Mouse (Mus musculus): ENCODE results near the gene Ube2j1. TPM values are rescaled to one million over a fixed set of nuclear protein-coding genes. Genes with fewer than 3 reads are reported as not detected.
A peak's percentile ranks its signal among the peaks of the same experiment; 100 is the strongest.

Gene Ube2j1
- polyA plus RNA-seq, 1 experiment from 2014 or later = 30.6 TPM

GRCm38 (mm10) chr4:33024420-33024819, 6.8 kb upstream of the Ube2j1 start:
- peaks cover 6% of the 10 kb centered on the region for H3K4me1 ChIP-seq (replicated peaks)
- no peak for ATAC-seq (ENCODE audit: insufficient number of reproducible peaks, low FRiP score)
- peaks cover 18% of the 10 kb centered on the region for H3K36me3 ChIP-seq
- H3K27ac ChIP-seq (ENCODE audit: poor library complexity, severe bottlenecking) = no peak overlapping the region
- no peaks in the 10 kb centered on the region for H3K9me3 ChIP-seq (replicated peaks)
- H3K9ac ChIP-seq = no peak overlapping the region
- H3K4me3 ChIP-seq = no peak overlapping the region
- 30% methylated on average over 8 of the region's 8 CpGs for WGBS
- no peaks in the 10 kb centered on the region for H3K27me3 ChIP-seq (replicated peaks)
- no peak overlapping the region for H3K4me2 ChIP-seq

DNA sequence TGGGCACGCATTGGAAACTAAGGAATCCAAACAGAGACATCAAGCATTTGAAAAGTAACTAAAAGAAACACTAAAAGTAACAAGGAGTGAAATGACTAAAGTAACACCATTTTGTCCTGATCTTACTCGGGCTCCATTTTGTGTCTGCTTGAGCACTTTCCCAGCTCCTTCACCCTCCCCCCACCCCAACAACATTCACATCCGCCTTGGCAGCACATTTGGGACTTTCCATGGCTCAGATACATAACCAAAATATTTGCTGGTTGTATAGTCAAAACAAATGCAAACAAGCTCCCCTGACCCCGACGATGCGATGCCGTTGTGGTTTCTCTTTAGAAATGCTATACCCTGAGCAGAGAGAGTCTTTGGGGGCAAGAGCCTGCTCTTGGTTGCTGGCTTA, 2.1 kb upstream of the Ube2j1 start:
- no peak overlapping the region for H3K9ac ChIP-seq
- no peak overlapping the region for H3K4me3 ChIP-seq
- no peak for ATAC-seq (ENCODE audit: insufficient number of reproducible peaks, low FRiP score)
- H3K4me1 ChIP-seq (replicated peaks) = peaks cover 16% of the 10 kb centered on the region
- H3K9me3 ChIP-seq (replicated peaks) = no peaks in the 10 kb centered on the region
- no peaks in the 10 kb centered on the region for H3K27me3 ChIP-seq (replicated peaks)
- no peak overlapping the region for H3K4me2 ChIP-seq
- 88% methylated on average over 7 of the region's 7 CpGs for WGBS
- peaks cover 4% of the 10 kb centered on the region; the same call in 1 of the 2 replicates for H3K36me3 ChIP-seq
- H3K27ac ChIP-seq (ENCODE audit: poor library complexity, severe bottlenecking) = no peak overlapping the region

DNA sequence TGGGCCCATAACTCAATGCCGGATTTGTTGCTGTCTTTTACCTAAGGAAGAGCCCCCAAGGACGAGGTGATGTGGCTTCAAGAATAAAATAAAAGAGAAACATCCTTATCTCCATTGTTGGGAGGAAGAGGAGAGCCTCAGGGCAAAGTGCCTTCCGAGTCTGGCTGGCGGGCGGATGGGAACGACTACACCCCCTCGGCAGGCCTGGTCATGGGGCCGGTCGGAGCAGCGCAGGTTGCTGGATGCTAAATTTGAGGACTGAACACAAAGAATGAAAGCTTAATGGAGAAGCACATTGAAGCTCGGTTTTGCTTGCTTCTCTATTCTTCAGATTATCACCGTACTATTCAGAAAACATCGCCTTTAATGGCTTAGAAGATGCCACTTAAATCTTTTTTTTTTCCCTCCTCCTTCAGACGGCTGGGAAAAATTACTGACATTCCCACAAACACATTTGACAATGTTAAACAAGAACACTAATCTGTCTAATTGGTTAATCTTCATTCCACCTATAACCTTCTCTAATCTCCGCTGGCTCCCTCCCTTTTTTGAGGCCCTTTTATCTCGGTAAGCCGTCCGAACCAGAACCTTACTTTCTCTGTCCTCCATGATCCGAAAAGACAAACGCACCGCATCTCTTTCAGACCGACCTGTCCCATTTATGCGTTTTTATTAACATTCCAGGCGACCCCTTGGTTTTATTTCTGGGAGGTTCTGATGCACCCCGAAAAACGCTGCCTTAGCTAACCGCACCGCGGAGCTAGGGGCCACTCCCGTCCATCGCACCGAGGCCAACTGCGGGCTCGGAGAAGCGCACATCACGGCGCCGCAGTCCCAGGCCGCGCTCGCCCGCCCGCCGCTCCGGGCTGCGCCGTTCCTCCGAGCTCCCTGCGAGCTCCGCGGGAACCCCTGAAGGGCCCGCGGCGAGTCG, 687 bp upstream of the Ube2j1 start:
- ATAC-seq (ENCODE audit: insufficient number of reproducible peaks, low FRiP score) = peak; percentile 76
- H3K27me3 ChIP-seq (replicated peaks) = no peaks in the 10 kb centered on the region
- H3K4me2 ChIP-seq = peak overlapping the region; percentile 80
- peak overlapping the region; percentile 93 for H3K27ac ChIP-seq (ENCODE audit: poor library complexity, severe bottlenecking)
- H3K4me1 ChIP-seq (replicated peaks) = peaks cover 12% of the 10 kb centered on the region
- 3% methylated on average over 55 of the region's 55 CpGs for WGBS
- peak overlapping the region; percentile 93 for H3K9ac ChIP-seq
- 0 out of 2 replicates have a peak, but pooled peaks cover 3% of the 10 kb centered on the region for H3K9me3 ChIP-seq (replicated peaks)
- H3K36me3 ChIP-seq = peaks cover 13% of the 10 kb centered on the region
- peak overlapping the region; percentile 85 for H3K4me3 ChIP-seq

DNA sequence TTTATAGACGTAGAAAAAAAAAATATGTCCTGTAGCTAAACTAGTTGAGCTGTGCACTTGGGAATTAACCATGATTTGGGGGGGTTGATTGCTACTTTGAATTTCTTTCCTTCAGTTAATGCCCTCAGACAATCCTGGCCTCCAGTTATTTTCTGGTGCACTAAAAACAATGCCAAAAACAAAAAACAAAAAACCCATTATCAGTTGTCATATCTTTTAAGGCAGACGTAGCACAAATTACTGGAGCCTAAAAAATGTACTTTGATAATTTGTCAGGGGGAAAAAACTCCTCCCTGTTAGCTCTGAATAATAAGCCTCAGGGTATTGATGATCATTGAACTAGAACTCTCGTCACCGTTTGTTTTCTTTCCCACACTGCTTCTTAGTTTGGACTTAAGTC, 829 bp downstream of the Ube2j1 start:
- Histone ChIP-seq H3K27me3 (replicated peaks) (no peaks in the 10 kb centered on the region), H3K27ac (ENCODE audit: poor library complexity, severe bottlenecking) (no peak overlapping the region), H3K36me3 (peaks cover 24% of the 10 kb centered on the region), H3K4me3 (peak overlapping the region; percentile 85), H3K9ac (0 out of 2 replicates have a peak overlapping the region, but pooled peaks have one; percentile 11), H3K4me1 (replicated peaks) (peaks cover 12% of the 10 kb centered on the region), H3K9me3 (replicated peaks) (0 out of 2 replicates have a peak, but pooled peaks cover 5% of the 10 kb centered on the region), H3K4me2 (peak overlapping the region; percentile 80)
- no peak for ATAC-seq (ENCODE audit: insufficient number of reproducible peaks, low FRiP score)
- 18% methylated on average over 4 of the region's 4 CpGs for WGBS

GRCm38 (mm10) chr4:33033515-33033914, 2.3 kb downstream of the Ube2j1 start:
- Histone ChIP-seq H3K27me3 (replicated peaks) (no peaks in the 10 kb centered on the region), H3K4me1 (replicated peaks) (peaks cover 12% of the 10 kb centered on the region), H3K9me3 (replicated peaks) (0 out of 2 replicates have a peak, but pooled peaks cover 5% of the 10 kb centered on the region), H3K36me3 (peaks cover 25% of the 10 kb centered on the region), H3K4me2 (no peak overlapping the region), H3K27ac (ENCODE audit: poor library complexity, severe bottlenecking) (no peak overlapping the region), H3K4me3 (no peak overlapping the region), H3K9ac (no peak overlapping the region)
- WGBS = 43% methylated on average over 6 of the region's 6 CpGs
- no peak for ATAC-seq (ENCODE audit: insufficient number of reproducible peaks, low FRiP score)

GRCm38 (mm10) chr4:33039826-33040225, 8.6 kb downstream of the Ube2j1 start:
- no peak overlapping the region for H3K4me3 ChIP-seq
- H3K36me3 ChIP-seq = peaks cover 76% of the 10 kb centered on the region
- no peak overlapping the region for H3K9ac ChIP-seq
- H3K4me1 ChIP-seq (replicated peaks) = no peaks in the 10 kb centered on the region
- H3K9me3 ChIP-seq (replicated peaks) = 0 out of 2 replicates have a peak, but pooled peaks cover 5% of the 10 kb centered on the region
- H3K4me2 ChIP-seq = no peak overlapping the region
- H3K27me3 ChIP-seq (replicated peaks) = no peaks in the 10 kb centered on the region
- ATAC-seq (ENCODE audit: insufficient number of reproducible peaks, low FRiP score) = no peak
- WGBS = 83% methylated on average over 4 of the region's 4 CpGs
- no peak overlapping the region for H3K27ac ChIP-seq (ENCODE audit: poor library complexity, severe bottlenecking)

GRCm38 (mm10) chr4:33049601-33050000, 18.4 kb downstream of the Ube2j1 start:
- H3K27me3 ChIP-seq (replicated peaks) = no peaks in the 10 kb centered on the region
- no peak overlapping the region for H3K4me3 ChIP-seq
- H3K27ac ChIP-seq (ENCODE audit: poor library complexity, severe bottlenecking) = no peak overlapping the region
- no peaks in the 10 kb centered on the region for H3K4me1 ChIP-seq (replicated peaks)
- 94% methylated on average over 11 of the region's 11 CpGs for WGBS
- no peak overlapping the region for H3K4me2 ChIP-seq
- ATAC-seq (ENCODE audit: insufficient number of reproducible peaks, low FRiP score) = no peak
- H3K9me3 ChIP-seq (replicated peaks) = no peaks in the 10 kb centered on the region
- H3K9ac ChIP-seq = no peak overlapping the region
- peaks cover 68% of the 10 kb centered on the region for H3K36me3 ChIP-seq

DNA sequence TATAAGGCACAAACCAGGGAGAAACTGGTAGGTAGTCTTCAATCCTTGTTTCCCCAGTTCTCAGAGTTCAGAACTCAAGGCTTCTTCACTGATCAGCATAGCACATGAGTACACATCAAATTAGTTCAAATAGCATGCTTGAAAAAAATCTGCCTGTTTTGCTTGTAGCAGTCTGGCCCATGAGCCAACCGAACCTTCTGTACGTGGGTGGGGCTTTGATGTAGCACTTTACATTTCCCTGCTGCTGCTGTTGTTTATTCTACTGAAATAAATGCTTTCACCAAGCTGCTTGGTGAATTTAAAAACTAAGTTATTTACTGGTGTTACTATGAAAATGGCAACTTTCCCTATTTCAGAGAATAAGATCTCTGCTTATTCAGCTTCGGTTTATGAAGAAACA, 20.8 kb downstream of the Ube2j1 start:
- Histone ChIP-seq H3K9me3 (replicated peaks) (no peaks in the 10 kb centered on the region), H3K4me3 (no peak overlapping the region), H3K27me3 (replicated peaks) (no peaks in the 10 kb centered on the region), H3K4me2 (no peak overlapping the region), H3K27ac (ENCODE audit: poor library complexity, severe bottlenecking) (no peak overlapping the region), H3K36me3 (peaks cover 47% of the 10 kb centered on the region), H3K4me1 (replicated peaks) (0 out of 2 replicates have a peak, but pooled peaks cover 3% of the 10 kb centered on the region), H3K9ac (no peak overlapping the region)
- ATAC-seq (ENCODE audit: insufficient number of reproducible peaks, low FRiP score) = no peak
- 92% methylated on average over 3 of the region's 3 CpGs for WGBS

- Histone ChIP-seq H3K9me3 (replicated peaks) (no peaks in the 10 kb centered on the region), H3K4me3 (no peak overlapping the region), H3K4me1 (replicated peaks) (0 out of 2 replicates have a peak, but pooled peaks cover 3% of the 10 kb centered on the region), H3K4me2 (no peak overlapping the region), H3K27ac (ENCODE audit: poor library complexity, severe bottlenecking) (no peak overlapping the region), H3K27me3 (replicated peaks) (no peaks in the 10 kb centered on the region), H3K36me3 (peaks cover 43% of the 10 kb centered on the region), H3K9ac (no peak overlapping the region)
- ATAC-seq (ENCODE audit: insufficient number of reproducible peaks, low FRiP score) = no peak
- 84% methylated on average over 5 of the region's 5 CpGs for WGBS
Observed at GRCm38 (mm10) chr4:33052650-33053049, 21.4 kb downstream of the Ube2j1 start.

- H3K4me2 ChIP-seq = no peak overlapping the region
- H3K9me3 ChIP-seq (replicated peaks) = no peaks in the 10 kb centered on the region
- H3K4me3 ChIP-seq = no peak overlapping the region
- no peak overlapping the region for H3K27ac ChIP-seq (ENCODE audit: poor library complexity, severe bottlenecking)
- peaks cover 29% of the 10 kb centered on the region for H3K36me3 ChIP-seq
- no peak overlapping the region for H3K9ac ChIP-seq
- ATAC-seq (ENCODE audit: insufficient number of reproducible peaks, low FRiP score) = no peak
- H3K27me3 ChIP-seq (replicated peaks) = no peaks in the 10 kb centered on the region
- 0 out of 2 replicates have a peak, but pooled peaks cover 3% of the 10 kb centered on the region for H3K4me1 ChIP-seq (replicated peaks)
Observed at GRCm38 (mm10) chr4:33054426-33054825, 23.2 kb downstream of the Ube2j1 start.

- H3K9ac ChIP-seq = no peak overlapping the region
- H3K4me3 ChIP-seq = no peak overlapping the region
- H3K36me3 ChIP-seq = peaks cover 15% of the 10 kb centered on the region
- no peak for ATAC-seq (ENCODE audit: insufficient number of reproducible peaks, low FRiP score)
- no peak overlapping the region for H3K4me2 ChIP-seq
- H3K4me1 ChIP-seq (replicated peaks) = peaks cover 8% of the 10 kb centered on the region; the same call in 1 of the 2 replicates
- no peaks in the 10 kb centered on the region for H3K27me3 ChIP-seq (replicated peaks)
- H3K27ac ChIP-seq (ENCODE audit: poor library complexity, severe bottlenecking) = no peak overlapping the region
- 55% methylated on average over 1 of the region's 1 CpGs for WGBS
- H3K9me3 ChIP-seq (replicated peaks) = no peaks in the 10 kb centered on the region
Observed at GRCm38 (mm10) chr4:33056317-33056716, 25.1 kb downstream of the Ube2j1 start.
